Mouse (Mus musculus) naive thymus-derived CD4-positive, alpha-beta T cell, adult 2 months (primary cell): ENCODE data around the gene Slc1a3.

ENCODE experiments used
- DNase-seq: peaks from one replicate; pipeline ENCODE4 v3.0.0-alpha.2; 2011; ENCODE audit warnings: low read depth

Slc1a3 gene

DNA sequence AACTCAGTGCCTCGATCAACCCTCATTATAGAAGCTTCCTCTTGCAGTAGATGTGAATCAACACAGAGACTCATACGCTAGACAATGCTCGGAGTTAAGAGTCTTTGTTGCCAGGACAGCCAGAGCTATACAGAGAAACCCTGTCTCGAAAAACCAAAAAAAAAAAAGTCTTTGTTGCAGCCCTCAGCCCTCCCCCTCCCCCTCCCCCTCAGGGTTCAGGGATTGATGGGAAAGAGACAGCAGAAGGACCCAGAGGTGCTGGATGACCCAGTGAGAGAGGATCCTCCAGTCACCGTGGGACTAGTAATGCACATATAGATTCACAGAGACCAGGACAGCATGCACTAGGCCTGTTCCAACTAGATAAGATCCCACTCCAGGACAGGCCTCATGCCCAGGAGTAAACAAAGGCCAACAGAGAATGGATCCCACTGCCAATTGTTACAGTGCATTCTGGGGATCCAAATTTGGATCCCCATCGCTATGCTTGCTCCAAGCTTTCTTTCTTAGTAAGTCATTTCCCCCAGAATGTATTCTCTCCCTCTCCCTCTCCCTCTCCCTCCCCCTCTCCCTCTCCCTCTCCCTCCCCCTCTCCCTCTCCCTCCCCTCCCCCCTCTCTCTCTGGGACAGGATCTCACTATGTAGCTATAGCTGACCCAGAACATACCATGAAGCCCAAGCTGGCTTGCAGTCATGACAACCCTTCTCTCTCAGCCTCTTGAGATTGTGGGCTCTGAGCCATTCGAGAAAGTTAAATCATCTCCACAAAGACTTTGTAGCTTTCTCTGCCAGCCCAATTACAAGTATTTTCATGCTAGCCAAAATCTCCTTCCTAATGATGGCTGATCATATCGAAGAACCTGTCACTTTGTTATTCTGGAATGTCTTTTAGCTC lies 52.2 kb downstream of the Slc1a3 start:
- DNase-seq, result no peak

DNA sequence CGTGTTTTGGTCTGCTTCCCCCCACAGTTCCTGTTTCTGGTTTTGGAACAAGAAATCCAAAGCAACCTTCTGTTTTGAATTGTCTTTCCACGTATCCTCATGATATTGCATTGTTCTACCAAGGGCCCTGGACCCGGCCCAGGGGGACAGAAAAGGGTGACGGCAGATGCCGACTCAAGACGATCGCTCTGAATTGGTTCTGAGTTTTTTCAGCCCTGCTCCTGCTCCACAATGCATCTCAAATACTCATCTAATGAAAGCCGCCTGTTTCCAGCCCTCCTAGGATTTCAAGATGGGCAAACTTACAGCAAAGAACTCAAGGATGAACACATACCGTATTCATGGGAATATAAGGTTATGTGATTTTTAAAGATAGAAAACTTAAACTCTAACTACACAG lies 55.3 kb downstream of the Slc1a3 start:
- no peak for DNase-seq

DNA sequence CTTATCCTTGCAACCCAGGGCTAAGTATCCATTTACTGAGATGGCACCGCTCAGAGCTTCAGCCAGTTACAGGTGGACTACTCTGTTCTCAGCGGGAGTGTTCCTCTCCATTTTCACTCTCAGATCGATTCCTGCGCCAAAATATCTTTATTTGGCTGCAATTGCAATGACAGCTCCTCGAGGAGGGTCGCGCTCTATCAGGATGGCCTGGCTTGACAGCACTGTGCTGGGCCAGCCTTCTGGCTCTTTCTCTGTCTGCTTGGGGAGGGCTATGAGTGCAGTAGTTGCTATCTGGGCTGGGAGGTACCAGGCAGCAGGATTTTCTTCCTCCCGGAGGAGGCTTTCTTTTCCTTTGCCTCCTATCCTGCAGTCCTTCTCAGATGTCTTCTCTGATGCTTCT lies 57.9 kb downstream of the Slc1a3 start:
- DNase-seq, result no peak

DNA sequence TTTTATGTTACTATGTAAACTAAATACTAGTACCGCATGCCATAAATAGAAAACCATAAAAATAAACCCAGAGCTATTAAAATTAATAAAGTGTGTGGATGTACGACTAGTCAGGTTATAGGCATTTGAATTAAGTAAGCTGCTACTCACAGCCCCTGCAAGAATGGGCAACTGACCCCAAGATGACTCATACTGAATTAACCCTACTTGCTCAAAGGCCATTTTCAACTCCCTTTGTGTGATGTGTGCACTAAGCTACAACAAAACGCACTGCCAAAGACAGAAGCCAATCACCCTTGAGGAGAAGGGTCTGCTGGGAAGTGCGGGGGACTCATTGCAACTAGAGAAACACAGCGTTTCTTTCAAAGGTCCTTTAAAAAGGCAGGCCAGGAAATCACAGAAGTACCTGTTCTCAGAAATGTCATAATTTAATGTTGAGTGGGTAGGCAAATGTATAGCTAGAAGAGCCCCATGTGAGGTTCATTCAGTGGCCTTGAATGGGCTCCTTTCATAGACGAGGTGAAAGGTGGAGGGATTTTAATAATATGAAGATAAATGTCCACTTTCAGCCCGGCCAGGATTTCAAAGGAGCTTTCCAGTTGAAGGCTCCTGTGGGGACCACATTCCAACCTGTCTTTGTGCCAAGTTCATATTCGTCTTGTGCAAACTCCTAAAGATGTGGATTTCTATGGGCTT lies 66.4 kb downstream of the Slc1a3 start:
- no peak for DNase-seq

DNA sequence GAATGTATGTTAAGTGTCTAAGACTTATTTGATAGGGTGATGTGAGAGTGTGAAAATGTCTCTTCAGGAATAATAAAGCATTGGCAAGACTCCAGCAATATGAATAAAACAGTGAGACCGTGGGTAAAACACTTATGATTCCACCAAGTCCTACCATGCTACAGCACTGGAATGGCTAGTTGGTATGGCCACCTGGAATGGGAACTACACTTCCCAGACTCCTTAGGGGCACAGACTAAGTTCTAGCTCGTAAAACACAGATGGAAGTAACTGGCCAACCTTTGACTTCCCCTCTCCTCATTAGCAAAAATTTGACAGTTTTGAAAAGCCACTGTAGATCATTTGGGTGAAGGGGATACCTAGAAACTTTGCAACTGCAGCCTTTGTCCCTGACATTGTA lies 70.7 kb downstream of the Slc1a3 start:
- DNase-seq, result no peak

DNA sequence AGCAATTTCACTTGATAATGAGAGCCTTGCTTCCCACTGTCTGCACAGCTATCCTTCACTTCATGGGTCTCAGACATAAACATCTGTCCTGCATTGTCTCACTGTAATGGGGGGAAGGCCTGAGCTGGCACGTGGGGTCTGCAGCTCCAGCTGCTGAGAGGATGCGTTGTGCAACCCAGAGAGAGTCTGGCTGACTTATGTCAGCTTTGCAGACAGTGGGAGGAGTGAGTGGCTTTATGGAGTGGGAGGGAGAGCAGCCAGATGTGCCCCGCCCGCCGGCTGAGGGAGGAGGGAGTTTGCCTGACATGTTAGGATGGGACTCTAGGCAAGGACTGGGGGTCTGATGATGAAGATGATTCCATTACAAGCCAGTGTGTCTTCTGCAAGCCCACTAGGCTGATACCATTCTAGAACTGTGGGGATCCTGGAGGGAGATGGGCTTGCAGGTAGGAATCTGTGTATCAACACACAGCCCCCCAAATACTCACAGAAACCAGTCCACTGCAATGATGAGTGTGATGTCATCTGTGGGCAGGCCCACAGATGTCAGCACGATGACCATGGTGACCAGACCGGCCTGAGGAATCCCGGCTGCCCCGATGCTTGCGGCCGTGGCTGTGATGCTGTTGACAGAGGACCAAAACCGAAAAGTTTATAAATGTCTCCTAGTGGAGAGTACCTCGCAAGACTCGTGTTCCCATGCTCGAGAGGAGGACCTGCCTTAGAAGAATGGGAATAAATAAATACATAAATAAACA lies 71.8 kb downstream of the Slc1a3 start:
- no peak for DNase-seq

DNA sequence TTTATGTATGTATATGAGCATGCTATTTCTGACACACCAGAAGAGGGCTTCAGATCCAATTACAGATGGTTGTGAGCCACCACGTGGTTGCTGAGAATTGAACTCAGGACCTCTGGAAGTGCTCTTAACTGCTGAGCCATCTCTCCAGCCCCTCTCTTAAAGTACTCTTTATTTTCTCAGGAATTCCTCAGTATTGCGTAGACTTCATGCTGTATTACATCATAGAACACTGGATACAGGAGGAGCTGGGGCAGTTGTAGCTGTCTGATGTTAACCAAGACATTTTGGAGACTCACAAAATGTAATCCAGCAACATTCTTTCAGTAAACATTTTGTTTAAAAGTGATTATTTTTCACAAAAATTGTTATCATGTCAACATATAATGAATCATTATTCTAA lies 73.3 kb downstream of the Slc1a3 start:
- no peak for DNase-seq

DNA sequence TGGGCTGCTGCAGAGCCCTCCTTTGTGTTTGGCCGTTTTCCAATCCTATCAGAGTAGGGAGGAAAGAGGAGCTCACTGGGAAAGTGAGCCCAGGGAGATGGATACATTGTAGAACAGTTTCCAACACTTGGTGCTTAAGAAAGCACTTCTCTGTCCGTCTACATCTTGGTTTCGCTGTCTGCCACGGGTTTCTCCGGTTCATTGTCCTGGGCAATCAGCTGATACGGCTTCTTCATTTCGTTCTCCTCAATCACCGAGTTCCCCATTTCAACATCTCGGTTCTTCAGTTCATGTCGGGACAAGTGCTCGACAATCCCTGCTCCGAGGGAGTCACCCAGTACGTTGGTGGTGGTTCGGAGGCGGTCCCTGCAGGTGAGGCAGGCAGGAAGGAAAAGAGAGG lies 74.6 kb downstream of the Slc1a3 start:
- DNase-seq, result no peak

DNA sequence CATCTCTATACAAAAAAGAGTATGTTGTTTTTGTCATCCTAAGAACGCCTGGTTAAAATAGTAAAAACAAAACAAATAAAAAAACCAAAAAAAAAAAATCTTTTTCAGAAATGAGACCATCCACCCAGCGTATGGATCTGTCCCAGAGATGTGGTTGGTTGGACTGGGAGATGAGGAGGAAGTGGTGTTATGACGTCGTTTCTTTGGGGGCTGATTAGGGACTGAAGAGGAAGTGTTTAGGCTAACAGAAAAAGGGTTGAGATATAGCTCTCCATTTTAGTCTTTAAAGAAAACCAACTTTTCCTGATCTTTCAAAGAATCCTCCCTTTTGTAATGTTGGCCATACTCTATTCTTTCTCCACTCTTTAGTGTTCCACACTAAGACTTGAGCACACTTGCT lies 75.8 kb downstream of the Slc1a3 start:
- DNase-seq, result no peak

DNA sequence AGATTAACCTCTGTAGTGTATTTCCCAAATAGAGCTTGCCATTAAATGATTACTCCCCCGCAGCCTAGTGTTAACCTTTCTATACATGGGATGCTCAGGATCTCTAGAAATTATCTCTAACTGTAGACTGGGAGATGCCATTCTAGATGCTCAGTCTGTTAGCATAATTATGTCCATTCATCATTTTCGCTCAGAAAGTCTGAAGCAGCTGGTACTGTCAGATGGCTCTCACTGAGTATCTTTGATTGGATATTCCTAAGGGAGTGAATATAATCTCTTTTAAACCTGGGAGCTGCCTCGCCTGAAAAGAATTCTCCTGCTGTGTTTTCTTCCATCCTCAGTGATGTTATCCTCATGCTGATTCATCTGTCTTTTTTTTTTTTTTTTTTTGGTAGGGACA lies 76.2 kb downstream of the Slc1a3 start:
- no peak for DNase-seq

DNA sequence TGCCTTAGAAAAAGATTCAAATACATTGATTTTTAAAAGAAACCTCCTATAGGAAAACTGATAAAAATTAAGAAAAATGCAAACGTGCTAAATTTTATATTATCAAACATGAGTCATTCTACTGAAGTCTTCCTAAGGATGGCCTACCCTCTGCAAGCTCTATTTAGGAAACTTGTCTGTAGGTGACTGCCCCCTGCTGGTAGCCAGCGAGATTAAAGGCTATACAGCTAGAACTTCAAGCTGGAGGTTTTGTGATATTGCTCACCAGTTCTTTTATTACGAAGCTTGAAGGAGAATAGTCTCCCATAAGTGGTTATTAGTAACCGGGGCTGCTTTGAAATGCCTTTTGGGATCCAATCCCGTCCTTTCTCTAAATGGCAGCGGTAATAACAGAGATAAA lies 77.2 kb downstream of the Slc1a3 start:
- DNase-seq, result peak; percentile 72

DNA sequence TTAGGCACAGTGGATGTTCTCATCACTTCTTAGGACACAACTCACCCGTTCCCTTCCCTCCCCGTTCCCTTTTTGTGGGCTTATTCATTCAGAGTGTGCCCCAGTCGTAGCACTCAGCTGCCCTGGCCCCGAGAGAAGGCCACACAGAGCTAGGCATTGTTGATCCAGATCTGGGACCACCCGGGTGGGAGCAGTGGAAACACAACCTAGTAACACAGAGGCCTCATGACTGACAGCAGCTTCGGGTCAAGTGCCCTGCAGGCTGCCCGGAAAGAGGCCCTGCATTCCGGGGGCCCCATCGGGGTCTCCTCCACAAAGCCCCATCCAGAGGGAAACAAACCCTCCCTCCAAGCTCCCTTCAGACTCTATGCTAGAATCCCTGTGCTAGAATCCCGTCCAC lies 78.2 kb downstream of the Slc1a3 start:
- no peak for DNase-seq

DNA sequence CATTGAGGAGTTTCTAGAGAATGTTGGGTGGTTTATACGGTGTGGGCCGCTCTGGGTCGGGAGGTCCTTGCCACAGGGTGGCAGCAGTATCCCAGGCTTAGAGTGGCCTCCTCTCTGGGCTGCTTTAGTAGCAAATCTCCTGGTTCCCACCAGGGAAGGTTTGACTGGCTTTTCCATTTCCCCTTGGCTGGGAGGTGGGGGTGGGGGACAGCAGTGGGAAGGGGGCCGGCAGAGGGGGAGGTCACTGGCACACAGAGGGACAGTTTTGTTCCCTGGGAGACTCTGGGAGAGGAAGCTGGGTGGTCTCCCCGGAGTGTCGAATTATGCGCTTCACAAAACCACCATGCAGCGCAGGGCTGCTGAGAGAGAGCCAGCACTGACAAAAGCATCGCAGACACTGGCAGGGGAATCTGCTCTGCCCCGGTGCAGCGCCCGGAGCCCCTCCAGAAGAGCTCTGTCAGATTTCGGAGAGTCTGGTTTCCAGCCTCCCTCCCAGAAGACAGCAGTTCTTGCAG lies 81.2 kb downstream of the Slc1a3 start:
- DNase-seq, result peak; percentile 22

DNA sequence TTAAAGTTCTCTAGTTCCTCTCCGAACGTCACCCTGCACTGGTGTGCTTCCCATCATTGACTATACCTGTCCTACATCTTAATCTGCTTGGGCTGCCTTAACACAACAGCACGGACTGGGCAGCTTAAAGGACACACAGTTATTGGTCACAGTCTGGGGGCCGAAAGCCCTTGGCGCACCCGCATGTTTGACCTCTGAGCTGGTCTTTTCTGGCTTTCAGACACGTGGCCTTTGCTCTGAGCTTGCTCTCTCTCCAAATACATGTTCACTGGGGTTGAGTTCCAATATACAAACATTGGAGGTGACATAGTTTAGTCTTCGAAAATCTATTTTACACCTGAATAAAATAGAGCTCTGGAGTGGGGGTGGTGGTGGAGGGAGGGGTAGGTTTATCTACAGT lies 82.4 kb downstream of the Slc1a3 start:
- no peak for DNase-seq

DNA sequence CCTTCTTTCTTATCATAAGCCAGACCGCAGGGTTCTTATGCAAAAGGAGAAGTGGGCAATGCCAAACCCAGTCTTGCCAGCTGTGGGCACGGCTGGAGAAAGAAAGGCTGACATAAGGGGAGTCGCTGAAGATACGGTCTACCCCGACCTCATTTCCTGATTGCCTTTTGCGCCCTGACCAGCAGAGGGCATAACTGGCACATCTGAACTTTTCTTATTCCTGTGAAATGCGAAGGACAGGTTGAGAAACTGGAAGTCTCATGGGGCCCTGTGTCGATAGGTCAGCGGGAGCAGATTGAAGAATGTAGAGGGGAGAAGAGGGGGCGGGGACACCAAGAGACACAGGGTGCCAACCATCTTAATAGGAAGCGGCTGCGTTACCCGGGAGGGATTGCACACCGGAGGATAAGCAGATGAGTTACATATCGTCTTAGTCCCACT lies 83.4 kb downstream of the Slc1a3 start:
- DNase-seq, result peak; percentile 81

DNA sequence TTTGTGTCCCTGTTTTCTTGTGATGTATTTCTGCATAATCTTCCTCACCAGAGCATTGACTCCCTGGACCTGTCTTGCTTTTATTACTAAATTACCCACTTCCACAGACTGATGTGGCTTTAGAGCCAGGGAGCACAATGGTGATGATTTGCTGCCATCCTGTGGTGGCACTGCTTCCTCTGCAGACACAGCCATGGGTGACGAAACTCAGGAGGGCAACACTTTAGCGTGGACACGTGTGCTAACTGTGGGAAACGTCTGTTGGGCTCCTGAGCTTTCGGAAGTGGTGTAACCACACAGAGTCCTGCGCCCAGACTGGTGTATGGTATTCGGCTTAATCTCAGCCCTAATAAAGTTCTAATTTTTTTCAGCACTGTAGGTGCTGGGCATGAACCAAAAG lies 85.2 kb downstream of the Slc1a3 start:
- DNase-seq, result peak; percentile 65

DNA sequence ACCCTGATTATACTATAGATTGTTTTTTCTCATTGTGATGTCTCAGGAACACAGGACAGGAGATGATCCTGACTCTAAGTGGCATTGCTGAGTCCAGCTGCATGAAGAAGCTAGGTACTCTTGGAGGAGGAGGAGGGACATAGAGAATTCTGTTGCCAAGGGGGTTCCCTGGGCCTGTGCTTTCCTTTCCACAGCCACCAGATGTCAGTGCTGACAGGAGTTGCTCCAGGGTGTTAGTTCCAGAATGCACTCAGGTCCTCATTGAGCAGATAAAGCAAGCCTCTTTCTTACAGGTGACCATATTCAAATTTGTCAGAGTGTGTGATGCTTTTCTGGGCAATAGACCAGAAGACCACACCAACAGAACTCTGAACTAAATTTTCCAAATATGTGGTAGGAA lies 86.7 kb downstream of the Slc1a3 start:
- no peak for DNase-seq

DNA sequence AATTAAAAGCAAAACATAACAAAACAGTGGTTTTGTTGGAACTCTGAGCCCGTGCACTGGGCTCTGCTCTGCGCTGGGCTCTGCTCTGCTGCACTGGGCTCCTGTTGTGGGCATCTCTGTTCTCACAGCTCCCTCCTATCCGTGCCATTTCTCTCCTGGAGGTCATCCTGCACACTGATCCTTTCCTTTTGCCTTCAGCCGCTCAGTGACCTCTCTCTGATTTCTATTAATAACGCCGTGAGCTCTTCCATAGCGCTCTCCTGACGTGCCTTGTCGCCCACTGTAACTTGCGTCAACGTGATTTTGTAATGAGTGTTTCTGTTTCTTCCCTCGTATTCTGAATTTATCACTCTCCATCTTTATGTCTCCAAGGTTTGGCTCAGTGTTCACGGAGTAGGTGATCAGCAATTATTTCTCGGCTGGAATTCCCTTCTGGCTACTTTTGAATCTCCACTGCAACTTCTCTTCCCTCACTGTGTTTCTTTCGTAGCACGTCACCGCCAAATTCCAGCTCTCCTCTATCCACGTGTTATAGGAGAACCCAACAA lies 91.0 kb downstream of the Slc1a3 start:
- DNase-seq, result no peak

DNA sequence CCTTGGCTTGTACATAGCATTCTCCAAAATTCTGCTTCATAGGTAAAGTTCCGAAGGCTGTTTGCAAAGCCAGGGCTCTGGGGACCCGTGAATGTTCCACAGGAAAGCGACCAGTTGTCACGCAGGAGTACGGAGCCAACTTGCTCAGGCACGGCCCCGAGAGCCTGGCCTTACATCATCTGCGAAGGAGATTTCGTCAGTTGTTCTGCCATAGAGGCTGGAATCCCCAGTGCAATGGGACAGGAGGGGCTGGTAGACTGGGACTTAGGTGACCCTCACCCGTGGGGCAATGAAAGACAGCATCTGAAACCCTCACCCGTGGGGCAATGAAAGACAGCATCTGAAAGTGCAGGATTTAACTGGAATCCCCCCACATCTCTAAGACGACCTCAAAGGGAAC lies 94.3 kb downstream of the Slc1a3 start:
- DNase-seq, result no peak

DNA sequence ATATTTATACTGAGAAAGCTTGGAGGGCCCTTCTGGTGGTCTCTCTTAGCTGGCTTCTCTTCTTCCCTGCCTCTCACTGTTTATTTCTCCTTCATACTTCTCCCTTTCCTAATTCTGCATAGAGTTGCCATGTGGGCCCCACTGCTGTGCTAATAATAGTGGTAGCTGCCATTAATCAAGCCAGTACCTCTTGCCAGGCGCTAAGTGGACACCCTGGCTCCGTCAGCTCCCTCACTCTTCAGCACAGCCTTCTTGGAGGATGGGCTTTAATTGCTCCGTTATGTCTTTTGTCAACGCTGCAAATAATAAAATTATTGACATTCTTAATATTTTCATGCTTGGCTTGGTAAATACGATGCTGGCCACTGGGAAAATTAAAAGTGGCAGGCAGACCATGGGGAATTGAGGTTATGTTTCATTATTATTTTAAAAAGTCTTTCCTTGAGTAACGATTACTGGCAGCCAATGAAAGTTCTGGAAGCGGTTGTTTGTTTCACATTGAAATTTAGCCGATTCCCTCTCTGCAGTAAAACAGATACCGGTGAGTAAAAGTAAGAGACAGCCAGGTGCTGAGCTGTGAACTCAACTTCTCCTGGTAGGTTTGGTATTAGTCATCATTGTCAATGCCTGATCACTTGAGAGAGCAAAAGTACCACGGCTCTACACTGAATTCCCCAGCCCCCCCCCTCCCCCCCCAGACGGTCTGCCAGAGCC lies 94.9 kb downstream of the Slc1a3 start:
- no peak for DNase-seq

DNA sequence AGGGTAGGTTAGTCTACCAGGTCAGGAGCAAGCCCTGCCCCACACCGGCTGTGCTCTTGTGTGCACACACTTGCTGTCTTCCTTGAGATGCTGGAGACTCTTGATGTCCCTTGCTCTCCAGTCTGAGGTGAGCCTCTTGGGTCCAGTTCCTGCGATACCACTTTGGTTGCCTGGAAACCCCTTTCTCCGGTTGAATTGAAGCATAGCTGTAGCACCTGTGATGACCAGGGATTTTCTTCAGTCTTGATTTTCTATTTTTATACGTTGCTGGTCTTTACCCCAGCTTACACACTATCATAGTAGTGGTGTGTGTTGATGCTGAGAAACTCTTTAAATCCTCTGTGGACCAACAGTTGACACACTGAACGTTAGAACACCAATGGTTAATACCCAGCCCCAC lies 95.9 kb downstream of the Slc1a3 start:
- no peak for DNase-seq
